Mouse (Mus musculus) megakaryocyte, embryonic 14.5 days (primary cell): ENCODE results near the gene Mfn1. TPM values are rescaled to one million over a fixed set of nuclear protein-coding genes. Genes with fewer than 3 reads are reported as not detected.

Source experiments
- H3K27me3 ChIP-seq: replicated peaks from 2 replicates; pipeline ENCODE3; 2012; ENCODE audit warnings: inconsistent platforms
- H3K36me3 ChIP-seq: replicated peaks from 2 replicates; pipeline ENCODE3; 2012; ENCODE audit warnings: low read length, inconsistent platforms, mixed read lengths
- H3K4me1 ChIP-seq: 2 replicates; pipeline ENCODE4 v1.6.1; 2012; ENCODE audit warnings: inconsistent platforms
- H3K4me3 ChIP-seq: replicated peaks from 2 replicates; pipeline ENCODE3; 2012; ENCODE audit warnings: moderate library complexity, mild to moderate bottlenecking, inconsistent platforms
- H3K9me3 ChIP-seq: 2 replicates; pipeline ENCODE4 v1.6.1; 2012; ENCODE audit warnings: inconsistent platforms
- FLI1 ChIP-seq: IDR thresholded peaks from 2 replicates; pipeline ENCODE4 v1.6.1; 2012; ENCODE audit warnings: low read length, inconsistent platforms, mixed read lengths
- GATA1 ChIP-seq: IDR thresholded peaks from 3 replicates; pipeline ENCODE4 v1.6.1; 2012; ENCODE audit warnings: mixed read lengths, low read length, inconsistent platforms, borderline replicate concordance
- polyA plus RNA-seq: library from polyadenylated mRNA; stranded (reverse); fragments of >175 nt; gene quantifications from 2 replicates; pipeline ENCODE4 v1.2.3, GENCODE M21; 2012; ENCODE audit warnings: low replicate concordance; ENCODE audit not compliant: insufficient read depth

Mfn1 gene
- polyA plus RNA-seq, 1 experiment, result 2.7 TPM

DNA sequence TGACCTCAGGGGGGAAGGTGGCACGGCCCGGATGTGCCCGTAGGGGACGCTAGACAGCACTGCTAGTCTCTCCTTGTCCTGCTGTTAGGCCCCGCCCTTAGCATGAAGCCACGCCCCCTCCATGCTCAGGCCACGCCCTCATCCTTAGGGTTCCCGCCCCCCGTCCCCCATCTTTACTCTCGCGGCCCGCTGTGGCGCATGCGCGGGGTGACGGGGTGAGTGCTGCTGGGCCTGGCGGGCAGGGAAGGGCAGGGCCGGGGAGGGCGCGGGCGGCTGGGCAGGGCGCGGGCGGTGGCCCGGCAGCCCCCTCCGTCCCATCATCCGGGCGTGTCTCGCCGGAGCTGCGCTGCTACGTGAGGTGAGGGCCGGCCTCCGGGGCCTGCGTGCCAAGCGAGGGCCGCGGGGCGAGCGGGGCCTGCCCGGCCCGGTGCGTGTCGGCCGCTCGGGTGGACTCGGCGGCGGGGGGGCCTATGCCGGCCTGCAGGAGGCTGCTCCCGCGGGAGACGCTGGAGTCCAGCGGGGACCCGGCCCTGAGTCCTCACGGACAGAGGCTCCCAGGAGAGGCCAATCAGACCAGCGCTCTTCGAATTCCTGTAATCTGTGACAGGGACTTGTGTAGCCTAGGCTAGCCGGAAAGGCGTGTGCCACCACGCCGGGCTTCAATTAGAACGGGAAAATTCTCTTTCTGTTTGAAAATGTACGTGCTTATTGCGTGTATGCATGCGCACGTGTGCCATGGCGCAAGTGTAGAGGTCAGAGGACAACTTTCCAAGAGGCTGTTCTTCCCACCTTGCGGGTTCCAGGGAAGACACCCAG lies 18.7 kb upstream of the Mfn1 start:
- Histone ChIP-seq H3K27me3 (no peaks in the 10 kb centered on the region), H3K36me3 (peaks cover 25% of the 10 kb centered on the region), H3K4me3 (peak overlapping the region; percentile 95), H3K4me1 (peaks cover 40% of the 10 kb centered on the region), H3K9me3 (no peaks in the 10 kb centered on the region)
- TF ChIP-seq FLI1 (peak; percentile 55; the same call in 1 of the 2 replicates), GATA1 (no peak)

DNA sequence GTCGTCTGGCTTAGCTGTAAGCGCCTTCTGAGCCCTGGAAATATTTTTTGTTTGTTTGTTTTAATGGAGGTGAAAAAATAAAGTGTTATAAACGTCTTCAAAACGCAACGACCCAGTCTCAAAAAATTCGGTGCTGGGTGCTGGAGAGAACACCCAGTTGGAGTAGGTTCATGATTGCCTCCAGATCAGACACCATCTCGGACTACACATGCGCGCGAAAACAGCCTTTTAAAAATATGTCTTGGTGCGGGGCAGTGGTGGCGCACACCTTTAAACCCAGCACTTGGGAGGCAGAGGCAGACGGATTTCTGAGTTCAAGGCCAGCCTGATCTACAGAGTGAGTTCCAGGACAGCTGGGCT lies 18.1 kb upstream of the Mfn1 start:
- TF ChIP-seq GATA1 (no peak), FLI1 (no peak)
- no peaks in the 10 kb centered on the region for H3K27me3 ChIP-seq
- peaks cover 31% of the 10 kb centered on the region for H3K36me3 ChIP-seq
- peaks cover 43% of the 10 kb centered on the region for H3K4me1 ChIP-seq
- H3K9me3 ChIP-seq, result no peaks in the 10 kb centered on the region
- H3K4me3 ChIP-seq, result peak overlapping the region; percentile 95

DNA sequence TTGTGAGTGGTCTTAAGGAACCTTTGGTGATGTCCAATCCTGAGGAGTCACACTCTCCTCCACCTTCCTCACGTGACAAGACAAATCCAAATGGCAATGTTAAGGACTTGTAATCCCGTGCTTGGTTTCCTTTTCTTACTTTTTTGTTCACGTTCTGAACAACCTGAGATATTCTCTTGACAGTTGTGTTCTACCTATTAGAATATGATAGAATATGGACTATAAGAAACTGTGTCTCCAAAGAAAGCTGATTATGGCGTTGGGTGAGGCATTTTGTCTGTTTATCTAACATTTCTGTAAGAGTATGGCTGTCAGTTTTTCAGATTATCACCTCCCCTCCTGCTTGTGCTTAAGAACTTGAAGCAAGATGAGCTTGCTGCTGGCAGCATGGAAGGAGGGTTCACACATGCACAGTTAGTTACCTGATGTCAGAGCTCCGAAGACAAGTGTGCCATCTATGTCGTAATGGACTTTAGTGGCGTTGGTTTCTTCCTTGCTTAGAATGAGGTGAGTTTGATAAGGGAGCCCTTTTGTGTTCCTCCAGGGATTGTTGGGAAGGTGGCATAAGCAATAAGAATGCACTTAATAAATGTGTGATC lies 16.5 kb upstream of the Mfn1 start:
- Histone ChIP-seq H3K4me1 (peaks cover 44% of the 10 kb centered on the region), H3K36me3 (peaks cover 48% of the 10 kb centered on the region), H3K4me3 (peak overlapping the region; percentile 33), H3K9me3 (no peaks in the 10 kb centered on the region), H3K27me3 (no peaks in the 10 kb centered on the region)
- TF ChIP-seq FLI1 (no peak), GATA1 (no peak)

DNA sequence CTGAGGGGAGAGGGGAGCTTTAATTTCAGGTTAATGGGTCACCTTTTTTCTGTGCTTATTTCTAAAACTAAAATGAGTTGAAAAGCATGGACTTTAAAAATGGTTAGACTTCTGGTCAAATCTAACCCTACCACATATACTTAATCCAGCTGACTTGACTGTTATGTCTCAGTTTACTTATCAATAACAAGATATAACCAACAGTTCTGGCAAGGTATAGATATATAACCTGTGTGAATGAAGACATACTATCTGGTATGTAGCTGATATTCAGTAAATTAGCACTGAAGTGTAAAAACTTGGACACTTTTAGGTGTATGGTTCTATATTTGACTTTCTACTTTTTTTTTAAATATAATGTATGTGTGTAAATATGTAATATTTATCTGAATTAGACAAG lies 15.7 kb upstream of the Mfn1 start:
- Histone ChIP-seq H3K4me3 (no peak overlapping the region), H3K27me3 (no peaks in the 10 kb centered on the region), H3K9me3 (no peaks in the 10 kb centered on the region), H3K36me3 (peaks cover 55% of the 10 kb centered on the region), H3K4me1 (peaks cover 44% of the 10 kb centered on the region)
- TF ChIP-seq FLI1, result no peak
- no peak for TF ChIP-seq GATA1

DNA sequence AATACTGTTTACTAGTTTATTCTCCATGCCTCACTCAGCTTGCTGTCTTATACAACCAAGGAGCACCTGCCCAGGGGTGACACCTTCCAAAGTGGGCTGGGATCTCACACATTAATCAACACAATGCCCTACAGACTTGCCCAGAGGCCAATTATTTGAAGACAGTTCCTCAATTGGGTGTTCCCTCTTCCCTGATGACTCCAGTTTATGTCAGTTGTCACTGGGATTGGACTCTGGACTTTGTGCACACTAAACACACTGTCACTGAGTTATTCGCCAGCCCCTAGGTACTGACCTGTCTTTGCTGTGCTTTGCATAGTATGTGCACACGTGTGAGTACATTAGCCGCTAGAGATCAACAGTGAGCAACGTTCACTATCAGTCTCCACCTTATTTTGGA lies 2.1 kb upstream of the Mfn1 start:
- H3K27me3 ChIP-seq, result no peaks in the 10 kb centered on the region
- peaks cover 20% of the 10 kb centered on the region for H3K9me3 ChIP-seq
- TF ChIP-seq GATA1, result no peak
- TF ChIP-seq FLI1, result no peak
- H3K4me3 ChIP-seq, result no peak overlapping the region
- peaks cover 38% of the 10 kb centered on the region for H3K36me3 ChIP-seq
- peaks cover 8% of the 10 kb centered on the region; the same call in 1 of the 2 replicates for H3K4me1 ChIP-seq

DNA sequence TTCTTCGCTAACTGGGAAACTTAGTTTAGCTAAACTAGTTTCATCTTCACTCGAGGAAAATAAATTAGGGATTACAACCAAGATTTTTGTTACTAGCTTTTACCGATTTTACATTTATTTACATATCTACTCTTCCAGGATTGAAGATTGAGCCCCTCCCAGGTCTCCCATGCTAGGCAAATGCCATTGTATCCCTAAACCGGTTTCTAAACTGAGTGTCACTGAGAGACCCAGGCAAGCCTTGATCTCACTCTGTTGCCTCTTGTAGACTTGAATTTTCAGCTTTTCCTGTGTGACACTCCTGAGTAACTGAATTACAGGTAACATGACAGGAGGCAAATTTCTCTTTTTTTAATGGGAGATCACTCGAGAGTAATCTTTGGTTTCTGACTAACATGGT lies 776 bp downstream of the Mfn1 start:
- Histone ChIP-seq H3K27me3 (no peaks in the 10 kb centered on the region), H3K4me1 (peaks cover 8% of the 10 kb centered on the region; the same call in 1 of the 2 replicates), H3K4me3 (peak overlapping the region; percentile 96), H3K9me3 (peaks cover 14% of the 10 kb centered on the region), H3K36me3 (peaks cover 45% of the 10 kb centered on the region)
- TF ChIP-seq FLI1, result no peak
- TF ChIP-seq GATA1, result no peak

DNA sequence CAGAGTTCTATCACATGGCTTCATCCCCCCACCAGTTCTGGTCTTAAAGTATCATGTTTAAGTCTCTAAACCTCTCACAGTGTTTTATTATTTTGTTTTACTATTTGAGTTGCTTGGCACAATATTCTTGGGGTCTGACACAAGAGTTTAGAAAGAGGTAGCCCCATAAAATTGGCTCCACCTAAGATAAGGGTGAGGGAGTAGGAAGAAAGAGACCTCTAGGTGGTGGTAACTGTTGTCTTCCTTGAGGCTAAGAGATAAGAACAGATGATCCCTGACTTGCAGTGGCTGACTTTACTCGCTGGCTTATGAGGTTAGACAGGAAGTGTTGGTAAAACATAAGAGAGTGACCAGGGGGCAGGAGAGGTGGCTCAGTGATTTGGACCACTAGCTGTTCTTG lies 6.4 kb downstream of the Mfn1 start:
- peaks cover 32% of the 10 kb centered on the region for H3K4me1 ChIP-seq
- TF ChIP-seq GATA1 (no peak), FLI1 (no peak)
- H3K36me3 ChIP-seq, result peaks cover 86% of the 10 kb centered on the region
- H3K4me3 ChIP-seq, result no peak overlapping the region
- no peaks in the 10 kb centered on the region for H3K9me3 ChIP-seq
- no peaks in the 10 kb centered on the region for H3K27me3 ChIP-seq

DNA sequence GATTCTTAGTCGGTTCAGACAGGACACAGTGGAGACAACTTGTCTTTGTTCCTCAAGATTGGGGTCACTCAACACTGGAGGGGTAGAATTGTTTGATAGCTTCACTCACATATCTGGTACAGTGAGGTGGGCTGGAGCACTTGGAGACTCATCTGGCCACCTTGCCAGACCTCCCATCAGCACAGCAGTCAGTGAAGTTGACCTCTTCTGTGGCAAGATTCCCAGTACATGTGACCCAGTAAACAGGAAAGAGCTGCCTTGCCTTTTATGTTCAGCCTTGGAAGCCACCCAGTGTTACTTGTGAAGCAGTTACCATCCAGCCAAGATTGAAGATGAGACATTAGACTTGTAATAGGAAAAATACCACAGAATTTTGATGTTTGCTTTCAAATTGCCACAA lies 8.3 kb downstream of the Mfn1 start:
- Histone ChIP-seq H3K9me3 (no peaks in the 10 kb centered on the region), H3K36me3 (peaks cover 91% of the 10 kb centered on the region), H3K4me1 (peaks cover 28% of the 10 kb centered on the region), H3K4me3 (no peak overlapping the region), H3K27me3 (no peaks in the 10 kb centered on the region)
- no peak for TF ChIP-seq GATA1
- TF ChIP-seq FLI1, result no peak

DNA sequence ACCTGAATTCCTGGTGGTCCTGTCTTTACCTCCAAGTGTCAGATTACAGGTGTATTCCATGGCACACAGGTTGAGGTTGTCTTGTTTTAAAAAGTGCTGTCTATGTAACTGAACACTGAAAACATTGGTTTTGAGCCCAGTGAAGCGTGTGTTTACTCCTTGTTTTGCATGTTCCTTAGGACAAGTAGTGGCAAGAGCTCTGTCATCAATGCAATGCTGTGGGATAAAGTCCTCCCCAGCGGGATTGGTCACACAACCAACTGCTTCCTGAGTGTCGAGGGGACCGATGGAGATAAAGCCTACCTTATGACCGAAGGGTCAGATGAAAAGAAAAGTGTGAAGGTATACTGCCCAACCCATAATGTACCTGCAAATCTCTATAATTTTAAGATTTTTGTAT lies 8.8 kb downstream of the Mfn1 start:
- peaks cover 28% of the 10 kb centered on the region for H3K4me1 ChIP-seq
- no peak for TF ChIP-seq GATA1
- no peak for TF ChIP-seq FLI1
- H3K9me3 ChIP-seq, result no peaks in the 10 kb centered on the region
- no peak overlapping the region for H3K4me3 ChIP-seq
- H3K36me3 ChIP-seq, result peaks cover 91% of the 10 kb centered on the region
- no peaks in the 10 kb centered on the region for H3K27me3 ChIP-seq

DNA sequence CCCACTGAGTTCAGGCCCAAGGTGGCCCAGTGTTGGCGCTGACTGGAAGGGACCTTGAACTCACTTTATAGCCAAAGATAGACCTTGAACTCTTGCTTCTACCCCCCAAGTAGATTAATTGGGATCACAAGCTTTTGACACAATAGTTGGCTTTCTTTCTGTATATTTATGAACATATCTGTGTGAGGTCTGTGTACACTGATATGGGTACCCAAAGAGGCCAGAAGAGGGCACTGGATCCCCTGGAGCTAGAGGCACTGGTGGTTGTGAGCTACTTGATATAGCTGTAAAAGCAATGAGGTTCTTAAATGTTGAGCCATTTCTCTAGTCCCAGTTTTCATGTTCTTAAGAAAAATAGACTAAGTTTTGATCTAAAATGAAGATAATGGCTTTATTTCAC lies 23.8 kb downstream of the Mfn1 start:
- peaks cover 51% of the 10 kb centered on the region for H3K36me3 ChIP-seq
- no peak overlapping the region for H3K4me3 ChIP-seq
- H3K27me3 ChIP-seq, result no peaks in the 10 kb centered on the region
- H3K9me3 ChIP-seq, result no peaks in the 10 kb centered on the region
- H3K4me1 ChIP-seq, result no peaks in the 10 kb centered on the region
- TF ChIP-seq GATA1 (no peak), FLI1 (no peak)
